Mouse (Mus musculus): ENCODE data around the gene Timm10b. TPM values are rescaled to one million over a fixed set of nuclear protein-coding genes. Genes with fewer than 3 reads are reported as not detected.

Timm10b gene
- total RNA-seq, 2 experiments from 2014 or later: 70.3 to 72.0 TPM

- intact Hi-C loops (cut with DNase I; ENCODE audit: low total_unique reads): loop anchor here (10.0 kb wide), 1 partner anchor 106 kb away; the partner anchor contains the start of gene Taf10
- no peak for DNase-seq
These were observed 1.1 kb upstream of the Timm10b start for GRCm38 (mm10) chr7:105638776-105639175.

DNA sequence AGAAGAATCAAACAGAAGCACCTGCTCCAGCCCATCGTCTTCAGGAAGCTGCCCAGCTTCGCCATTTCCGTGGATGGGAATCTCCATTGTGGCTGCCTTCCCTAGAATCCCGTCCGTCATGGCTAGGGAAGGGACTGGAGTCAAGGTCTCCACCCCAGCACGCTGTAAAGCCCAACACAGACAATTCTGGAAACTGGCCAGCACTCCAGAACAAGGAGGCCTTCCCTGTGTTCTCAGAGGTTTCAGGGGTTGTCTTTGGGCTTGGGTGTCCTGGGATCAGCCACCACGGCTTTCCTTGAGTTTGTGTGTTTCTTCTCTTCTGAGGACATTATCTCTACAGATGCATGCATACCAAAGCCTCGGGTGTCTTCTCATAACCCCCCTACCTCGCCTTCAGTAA is 552 bp upstream of the Timm10b start:
- intact Hi-C loops (cut with DNase I; ENCODE audit: low total_unique reads): loop anchor here (10.0 kb wide), 1 partner anchor 105 kb away; the partner anchor contains the start of gene Taf10
- peak; percentile 40 for DNase-seq

- DNase-seq: peak; percentile 96
- intact Hi-C loops (cut with DNase I; ENCODE audit: low total_unique reads): no loop called here
These were observed 507 bp downstream of the Timm10b start, which contains the start of the genes Arfip2 and Gm45799 for GRCm38 (mm10) chr7:105640233-105640893. TSS of gene Arfip2 (minus strand) at chr7:105640416. TSS of gene Gm45799 (plus strand) at chr7:105640552.

DNA sequence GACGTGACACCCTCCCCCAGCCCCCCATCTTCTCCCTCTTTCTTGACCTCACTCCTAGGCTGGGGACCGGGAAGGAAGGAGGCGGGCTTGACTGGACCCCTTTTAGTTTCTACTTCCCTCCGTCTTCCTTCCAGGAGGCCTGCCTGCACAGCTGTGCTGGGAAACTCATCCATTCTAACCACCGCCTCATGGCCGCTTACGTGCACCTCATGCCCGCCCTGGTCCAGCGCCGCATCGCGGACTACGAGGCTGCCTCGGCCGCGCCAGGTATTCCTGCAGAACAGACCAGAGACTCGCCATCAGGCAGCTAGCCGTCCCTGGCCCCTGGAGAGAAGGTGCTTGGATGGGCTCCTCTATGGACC is 1.0 kb downstream of the Timm10b start:
- DNase-seq: no peak
- intact Hi-C loops (cut with DNase I; ENCODE audit: low total_unique reads): no loop called here

GRCm38 (mm10) chr7:105641936-105642335 is 2.1 kb downstream of the Timm10b start:
- DNase-seq: no peak
- intact Hi-C loops (cut with DNase I; ENCODE audit: low total_unique reads): no loop called here

- peak; percentile 82 for DNase-seq
- intact Hi-C loops (cut with DNase I; ENCODE audit: low total_unique reads): loop anchor here (10.0 kb wide), 1 partner anchor 164 kb away; the partner anchor contains the start of gene Mrpl17
These were observed 11.0 kb downstream of the Timm10b start, which contains the start of gene Dnhd1 for GRCm38 (mm10) chr7:105650639-105651435. TSS of gene Dnhd1 (plus strand) at chr7:105650827.

- DNase-seq: no peak
- intact Hi-C loops (cut with DNase I; ENCODE audit: low total_unique reads): no loop called here
These were observed 45.8 kb downstream of the Timm10b start for GRCm38 (mm10) chr7:105685541-105686197.

- intact Hi-C loops (cut with DNase I; ENCODE audit: low total_unique reads): no loop called here
These were observed 51.0 kb downstream of the Timm10b start for GRCm38 (mm10) chr7:105690875-105691274.

More at GRCm38 (mm10) chr7:105690875-105691274, 51.0 kb downstream of the Timm10b start:
- DNase-seq: no peak

Other genes with a start within 250 kb of the Timm10b start
- gene Fam160a2, start 240.0 kb upstream of the Timm10b start, total RNA-seq (2021): 10 to 100 TPM in 1 of 2 experiments, 1 to 10 TPM in 1; 9.6 to 12.2 TPM
- gene Cnga4, start 235.5 kb upstream of the Timm10b start, total RNA-seq (2021): not detected
- gene Cckbr, start 214.3 kb upstream of the Timm10b start, total RNA-seq (2021): not detected
- 10 to 100 TPM; 27.7 to 33.5 TPM for gene Cavin3, start 157.8 kb upstream of the Timm10b start, total RNA-seq (2021)
- 10 to 100 TPM; 43.7 to 44.1 TPM for gene Smpd1, start 85.7 kb upstream of the Timm10b start, total RNA-seq (2021)
- gene Apbb1, start 58.4 kb upstream of the Timm10b start, total RNA-seq (2021): 10 to 100 TPM in 1 of 2 experiments, 1 to 10 TPM in 1; 8.9 to 10.1 TPM
- not detected for gene Hpx, start 39.9 kb upstream of the Timm10b start, total RNA-seq (2021)
- 10 to 100 TPM; 14.3 to 16.4 TPM for gene Trim3, start 6.5 kb upstream of the Timm10b start, total RNA-seq (2021)
- gene Arfip2, start 360 bp downstream of the Timm10b start, total RNA-seq (2021): 10 to 100 TPM; 12.2 to 14.5 TPM
- 1 to 10 TPM; 1.1 to 2.4 TPM for gene Gm45799, start 496 bp downstream of the Timm10b start, total RNA-seq (2021)
- gene Dnhd1, start 10.8 kb downstream of the Timm10b start, total RNA-seq (2021): under 1 TPM; 0.55 to 0.57 TPM
- 10 to 100 TPM; 78.2 to 86.1 TPM for gene Ilk, start 96.5 kb downstream of the Timm10b start, total RNA-seq (2021)
- gene Rrp8, start 97.3 kb downstream of the Timm10b start, total RNA-seq (2021): 10 to 100 TPM in 1 of 2 experiments, 1 to 10 TPM in 1; 7.5 to 10.7 TPM
- 10 to 100 TPM; 75.4 to 76.3 TPM for gene Taf10, start 104.3 kb downstream of the Timm10b start, total RNA-seq (2021)
- 10 to 100 TPM; 30.7 to 35.0 TPM for gene Tpp1, start 112.2 kb downstream of the Timm10b start, total RNA-seq (2021)
- 10 to 100 TPM in 1 of 2 experiments, 1 to 10 TPM in 1; 9.2 to 14.2 TPM for gene Dchs1, start 147.6 kb downstream of the Timm10b start, total RNA-seq (2021)
- 100 to 1,000 TPM; 136 to 145 TPM for gene Mrpl17, start 171.0 kb downstream of the Timm10b start, total RNA-seq (2021)